In genomic region chr2:167203505-167204166, GRCm38 (mm10) we compare ENCODE assay signal across 12 mouse cellular contexts. TPM values are rescaled to one million over a fixed set of nuclear protein-coding genes. Genes with fewer than 3 reads are reported as not detected.
DNase-seq lines count a peak whose midpoint lies in the region; ATAC-seq and TF ChIP-seq lines count a peak whose summit lies in the region.
"Had no signal": no experiment of that assay in that cellular context is flagged by ENCODE, and none has a peak within 500 bp of the region (broad histone marks: within the 10 kb centered on the region; RNA-seq: fewer than 3 reads in every experiment).

No protein-coding gene starts in this region.

- H3K9me3 ChIP-seq in heart, postnatal 0 days (replicated peaks; ENCODE audit: control insufficient read depth, low read length): no peaks in the 10 kb centered on the region
- no peaks in the 10 kb centered on the region for H3K9me3 ChIP-seq in heart, embryonic 11.5 days (replicated peaks; ENCODE audit: control insufficient read depth, low read length)
- no peaks in the 10 kb centered on the region for H3K9me3 ChIP-seq in lung, postnatal 0 days (ENCODE audit: low read length)
- no peaks in the 10 kb centered on the region for H3K9me3 ChIP-seq in MEL (replicated peaks; ENCODE audit: insufficient read depth, low read length)
- H3K9me3 ChIP-seq: G1E; hindbrain, embryonic 12.5 days had no signal

- no peak for ATAC-seq in heart, postnatal 0 days (ENCODE audit: insufficient read depth, low read depth)
- ATAC-seq in heart, embryonic 11.5 days (replicated peaks; ENCODE audit: insufficient number of reproducible peaks, low FRiP score, low TSS enrichment): no peak
- no peak for ATAC-seq in lung, postnatal 0 days
- ATAC-seq: forebrain, embryonic 14.5 days had no signal

- no peak for TF ChIP-seq EP300 in heart, postnatal 0 days (IDR thresholded peaks at IDR 0.05; ENCODE audit: low read depth)
- TF ChIP-seq EP300 in lung, postnatal 0 days (IDR thresholded peaks at IDR 0.05): no peak
- TF ChIP-seq EP300 in MEL (IDR thresholded peaks at IDR 0.05; ENCODE audit: low read depth in 1 of 2, low read length in 2 of 2): no peak

- intact Hi-C loops in gastrocnemius, postnatal 36 days (cut with DNase I): no loop called here

- H3K9ac ChIP-seq in heart, postnatal 0 days (replicated peaks; ENCODE audit: low read depth, low read length): no peak overlapping the region
- H3K9ac ChIP-seq in heart, embryonic 11.5 days (ENCODE audit: low read depth, low read length): no peak overlapping the region
- H3K9ac ChIP-seq in lung, postnatal 0 days (replicated peaks; ENCODE audit: low read depth): no peak overlapping the region
- no peak overlapping the region for H3K9ac ChIP-seq in MEL (ENCODE audit: control insufficient read depth, low read depth, low read length, poor library complexity, severe bottlenecking)
- H3K9ac ChIP-seq: hindbrain, embryonic 12.5 days had no signal

- TF ChIP-seq RAD21 in MEL (IDR thresholded peaks at IDR 0.05; ENCODE audit: low read depth, low read length): peak; percentile 41

- no peak overlapping the region for H3K27ac ChIP-seq in heart, postnatal 0 days (ENCODE audit: low read depth)
- no peak overlapping the region for H3K27ac ChIP-seq in heart, embryonic 11.5 days (ENCODE audit: low read depth, low read length)
- H3K27ac ChIP-seq in lung, postnatal 0 days (ENCODE audit: low read length): no peak overlapping the region
- H3K27ac ChIP-seq in MEL (ENCODE audit: control insufficient read depth, low read depth, low read length): no peak overlapping the region
- H3K27ac ChIP-seq: hindbrain, embryonic 12.5 days had no signal

- no peak overlapping the region for H3K4me3 ChIP-seq in heart, postnatal 0 days (ENCODE audit: low read depth, low read length)
- no peak overlapping the region for H3K4me3 ChIP-seq in heart, embryonic 11.5 days (ENCODE audit: low read depth, low read length)
- no peak overlapping the region for H3K4me3 ChIP-seq in lung, postnatal 0 days (ENCODE audit: low read depth, low read length)
- H3K4me3 ChIP-seq in MEL (ENCODE audit: control insufficient read depth in 1 of 2, insufficient read depth in 1 of 2, low read depth in 2 of 2, low read length in 2 of 2): no peak overlapping the region
- H3K4me3 ChIP-seq: hindbrain, embryonic 12.5 days had no signal

- H3K79me2 ChIP-seq in MEL (ENCODE audit: control insufficient read depth, insufficient read depth, low read length, poor library complexity): no peaks in the 10 kb centered on the region

- TF ChIP-seq CTCF in heart, postnatal 0 days (IDR thresholded peaks at IDR 0.05; ENCODE audit: low read depth): peak; percentile 55
- TF ChIP-seq CTCF in lung, postnatal 0 days (IDR thresholded peaks at IDR 0.05): peak; percentile 66
- peak; percentile 28 to 54 (median 48) for TF ChIP-seq CTCF in MEL (IDR thresholded peaks at IDR 0.05 in 2 of 3, conservative IDR thresholded peaks at IDR 0.05 in 1 of 3; ENCODE audit: control insufficient read depth in 1 of 3, insufficient read depth in 1 of 3, low read depth in 2 of 3, low read length in 3 of 3, poor library complexity in 1 of 3, severe bottlenecking in 1 of 3)

- 74% methylated on average over 7 of the region's 7 CpGs for WGBS in heart, postnatal 0 days
- WGBS in heart, embryonic 11.5 days (ENCODE audit: insufficient replicate concordance): 75% methylated on average over 7 of the region's 7 CpGs
- 74% methylated on average over 7 of the region's 7 CpGs for WGBS in lung, postnatal 0 days

- 0 out of 2 replicates have a peak, but pooled peaks cover 11% of the 10 kb centered on the region for H3K27me3 ChIP-seq in heart, postnatal 0 days (ENCODE audit: control insufficient read depth, insufficient read depth, low read length)
- H3K27me3 ChIP-seq in heart, embryonic 11.5 days (ENCODE audit: control insufficient read depth, insufficient read depth, low read length): 0 out of 2 replicates have a peak, but pooled peaks cover 3% of the 10 kb centered on the region
- no peaks in the 10 kb centered on the region for H3K27me3 ChIP-seq in lung, postnatal 0 days (replicated peaks; ENCODE audit: insufficient read depth, low read length)
- H3K27me3 ChIP-seq in MEL (ENCODE audit: control insufficient read depth in 1 of 2, insufficient read depth in 2 of 2, low read length in 2 of 2): no peaks in the 10 kb centered on the region

- H3K36me3 ChIP-seq in heart, postnatal 0 days (replicated peaks; ENCODE audit: control insufficient read depth, insufficient read depth, low read length): no peaks in the 10 kb centered on the region
- no peaks in the 10 kb centered on the region for H3K36me3 ChIP-seq in heart, embryonic 11.5 days (ENCODE audit: control insufficient read depth, insufficient read depth, low read length)
- H3K36me3 ChIP-seq in lung, postnatal 0 days (ENCODE audit: insufficient read depth, low read length): no peaks in the 10 kb centered on the region
- H3K36me3 ChIP-seq in MEL (ENCODE audit: control insufficient read depth in 1 of 2, insufficient read depth in 2 of 2, low read length in 2 of 2): no peaks in the 10 kb centered on the region
- H3K36me3 ChIP-seq: G1E; hindbrain, embryonic 12.5 days had no signal

- H3K4me2 ChIP-seq in heart, postnatal 0 days (ENCODE audit: low read depth, low read length): no peak overlapping the region
- no peak overlapping the region for H3K4me2 ChIP-seq in heart, embryonic 11.5 days
- H3K4me2 ChIP-seq in lung, postnatal 0 days (replicated peaks; ENCODE audit: low read depth, low read length): no peak overlapping the region
- H3K4me2 ChIP-seq: hindbrain, embryonic 12.5 days had no signal

- no peak for TF ChIP-seq POLR2A in MEL (IDR thresholded peaks at IDR 0.05; ENCODE audit: control insufficient read depth in 1 of 2, insufficient read depth in 1 of 2, low read depth in 1 of 2, low read length in 2 of 2, poor library complexity in 1 of 2)

- H3K4me1 ChIP-seq in heart, postnatal 0 days (ENCODE audit: control insufficient read depth, insufficient read depth): peaks cover 13% of the 10 kb centered on the region
- H3K4me1 ChIP-seq in heart, embryonic 11.5 days (ENCODE audit: control insufficient read depth, insufficient read depth, low read length): no peaks in the 10 kb centered on the region; the same call in 1 of the 2 replicates
- H3K4me1 ChIP-seq in lung, postnatal 0 days (ENCODE audit: insufficient read depth, low read depth, low read length): no peaks in the 10 kb centered on the region
- H3K4me1 ChIP-seq in MEL (ENCODE audit: control insufficient read depth in 1 of 2, insufficient read depth in 2 of 2, low read length in 2 of 2): no peaks in the 10 kb centered on the region

- no peak for DNase-seq in heart, postnatal 0 days (ENCODE audit: low spot score)
- no peak for DNase-seq in lung, postnatal 0 days (ENCODE audit: low spot score)
- no peak for DNase-seq in lung, postnatal 36 days
- peak; percentile 20 for DNase-seq in MEL (ENCODE audit: low read depth, low spot score)
- peak; percentile 30 for DNase-seq in retina, postnatal 1 day
- no peak for DNase-seq in urinary bladder, postnatal 25 days (ENCODE audit: low spot score)
- DNase-seq in gastrocnemius, postnatal 36 days: no peak

TF ChIP-seq in MEL, 35 proteins besides CTCF, POLR2A, EP300 and RAD21:
- TF ChIP-seq ZNF384 (IDR thresholded peaks at IDR 0.05; ENCODE audit: low read depth, low read length) (no peak), TBP (IDR thresholded peaks at IDR 0.05; ENCODE audit: low read depth, low read length) (no peak), ZC3H11A (IDR thresholded peaks at IDR 0.05; ENCODE audit: low read depth, low read length) (peak; percentile 25; the same call in 1 of the 2 replicates), NRF1 (IDR thresholded peaks at IDR 0.05; ENCODE audit: insufficient read depth, low read depth, low read length, poor library complexity, severe bottlenecking) (no peak), ETS1 (IDR thresholded peaks at IDR 0.05; ENCODE audit: low read depth, low read length) (no peak), RCOR1 (IDR thresholded peaks at IDR 0.05; ENCODE audit: low read depth, low read length) (no peak), GABPA (IDR thresholded peaks at IDR 0.05; ENCODE audit: low read depth, low read length) (no peak), SMC3 (IDR thresholded peaks at IDR 0.05; ENCODE audit: low read depth, low read length) (peak; percentile 62), HCFC1 (IDR thresholded peaks at IDR 0.05; ENCODE audit: low read depth, low read length) (no peak), POLR2AphosphoS5 (IDR thresholded peaks at IDR 0.05; ENCODE audit: borderline replicate concordance, low read depth, low read length) (no peak), BHLHE40 (IDR thresholded peaks at IDR 0.05; ENCODE audit: borderline replicate concordance, low read depth, low read length) (no peak)

RNA-seq across cellular contexts. Expression of gene Kcnb1, which starts 13.7 kb away (rescaled TPM):
- 4.8 and 7.1 TPM in 2 replicates for total RNA-seq in heart, postnatal 0 days (2014; rRNA removed; ENCODE audit: low replicate concordance)
- polyA plus RNA-seq in heart, postnatal 0 days (2015; fragmentation: Nextera tagmentation; extraction: Ambion mirVana): 1.7 TPM in 2 replicates
- polyA plus RNA-seq in heart, embryonic 11.5 days (2014; fragmentation: Nextera tagmentation; extraction: Ambion mirVana): 0.10 and 0.16 TPM in 2 replicates
- 0.76 and 1.1 TPM in 2 replicates for polyA plus RNA-seq in lung, postnatal 0 days (2015; fragmentation: Nextera tagmentation; extraction: Ambion mirVana)
- total RNA-seq in MEL (2012; rRNA removed): 0.39 and 0.69 TPM in 2 replicates
- polyA plus RNA-seq in MEL (2012; ENCODE audit: insufficient read depth in 1 of 2, insufficient read length in 2 of 2, low read depth in 1 of 2, low replicate concordance in 2 of 2, missing spikeins in 1 of 2): 1 to 10 TPM in 1 of 2 experiments, not detected in 1; 3.6 TPM
- total RNA-seq in gastrocnemius, postnatal 36 days (2021): 10 to 100 TPM; 23.3 to 28.2 TPM
- polyA plus RNA-seq: G1E had no signal

RNA-seq across cellular contexts. Expression of gene Ptgis, which starts 36.8 kb away (rescaled TPM):
- total RNA-seq in heart, postnatal 0 days (2014; rRNA removed; ENCODE audit: low replicate concordance): 38.6 and 60.0 TPM in 2 replicates
- polyA plus RNA-seq in heart, postnatal 0 days (2015; fragmentation: Nextera tagmentation; extraction: Ambion mirVana): 20.8 and 22.6 TPM in 2 replicates
- 19.6 and 21.6 TPM in 2 replicates for polyA plus RNA-seq in heart, embryonic 11.5 days (2014; fragmentation: Nextera tagmentation; extraction: Ambion mirVana)
- polyA plus RNA-seq in lung, postnatal 0 days (2015; fragmentation: Nextera tagmentation; extraction: Ambion mirVana): 32.7 and 37.9 TPM in 2 replicates
- total RNA-seq in MEL (2012; rRNA removed): 7.3 and 7.6 TPM in 2 replicates
- polyA plus RNA-seq in MEL (2012; ENCODE audit: insufficient read depth in 1 of 2, insufficient read length in 2 of 2, low read depth in 1 of 2, low replicate concordance in 2 of 2, missing spikeins in 1 of 2): 10 to 100 TPM in 1 of 2 experiments, not detected in 1; 12.7 TPM
- total RNA-seq in gastrocnemius, postnatal 36 days (2021): 1 to 10 TPM; 3.4 to 3.7 TPM
- total RNA-seq: G1E; granulocyte monocyte progenitor cell, adult 5-6 weeks had no signal
- polyA plus RNA-seq: G1E had no signal

Comparison
In these comparisons a context has a peak if more than half of its experiments do, and no peak if none do; other contexts are left out.
1. DNase-seq: peak in MEL (single experiment) and retina, postnatal 1 day (single experiment); none in heart, postnatal 0 days (single experiment), lung, postnatal 0 days (single experiment), lung, postnatal 36 days (single experiment), urinary bladder, postnatal 25 days (single experiment) and gastrocnemius, postnatal 36 days (0 of 2).
2. Peak in every context shown above with its lines, with median percentiles within 50 percentile points of each other: CTCF ChIP-seq.